Mouse (Mus musculus): ENCODE data around the gene Aip.

DNA sequence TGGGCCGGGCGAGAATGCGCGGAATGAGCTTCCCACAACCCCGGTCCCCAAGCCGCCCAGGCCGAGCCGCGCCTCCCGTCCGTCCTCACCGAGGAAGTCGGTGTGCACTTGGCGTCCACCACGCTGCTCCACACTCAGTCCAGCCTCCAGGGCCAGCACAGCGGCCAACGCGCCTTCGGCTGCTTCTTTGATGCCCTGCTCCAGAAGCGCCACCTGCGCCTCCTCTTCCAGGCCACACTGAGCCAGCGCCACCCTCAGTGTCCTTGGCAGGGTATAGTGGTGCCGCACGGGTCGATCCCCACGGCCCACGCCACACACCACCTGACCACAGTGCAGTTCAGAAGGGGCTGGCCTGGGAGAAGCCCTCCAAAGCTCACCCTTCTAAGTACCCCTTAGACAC lies 44.2 kb upstream of the Aip start:
- TF ChIP-seq CTCF (IDR thresholded peaks at IDR 0.05; ENCODE audit: low read depth, low read length) (no peak), GATA1 (IDR thresholded peaks at IDR 0.05; ENCODE audit: borderline replicate concordance, low read length) (no peak)
